Mouse (Mus musculus) kidney, adult 2 months (tissue): Measurements from ENCODE around the gene Vwa7.

Experiments used
- CTCF ChIP-seq: fragments of 200-500 bp; conservative IDR thresholded peaks from 2 replicates; pipeline ENCODE4 v1.5.1; 2011; ENCODE audit warnings: low read depth, mild to moderate bottlenecking, control low read depth, low read length, moderate library complexity, mixed read lengths; ENCODE audit not compliant: insufficient read depth, insufficient read length
- POLR2A ChIP-seq: fragments of 200-500 bp; IDR thresholded peaks from one replicate; pipeline ENCODE4 v1.6.1; 2011; ENCODE audit warnings: low read depth, low read length, control low read depth

- no peak for TF ChIP-seq CTCF
- no peak for TF ChIP-seq POLR2A
Measured at GRCm38 (mm10) chr17:35000717-35001451, 15.5 kb upstream of the Vwa7 start, which contains the start of gene Vars.
